Mouse (Mus musculus): ENCODE measurements around the gene Nhlrc3. TPM values are rescaled to one million over a fixed set of nuclear protein-coding genes. Genes with fewer than 3 reads are reported as not detected.

Nhlrc3 gene
- polyA plus RNA-seq, 1 experiment from 2014 or later, result 10.5 TPM

DNA sequence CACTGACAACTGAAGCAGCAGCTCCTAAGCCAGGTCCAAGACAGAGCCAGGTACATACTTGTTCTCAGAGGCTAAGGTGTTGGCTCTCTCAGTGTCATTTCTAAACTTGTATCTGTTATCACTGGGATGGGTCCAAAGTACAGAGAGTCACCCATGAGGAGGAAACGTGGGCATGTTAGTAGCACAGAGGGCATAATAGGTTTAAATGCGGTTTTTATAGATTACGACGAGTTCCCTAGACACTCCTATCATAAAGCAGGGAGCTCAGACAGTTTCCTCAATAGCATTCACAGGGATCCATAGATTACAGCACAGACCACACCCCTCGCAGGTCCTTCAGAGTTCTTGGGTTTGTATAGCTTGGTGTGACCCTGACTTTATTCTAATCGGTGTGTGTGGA, 9.1 kb downstream of the Nhlrc3 start:
- WGBS, result 92% methylated on average over 6 of the region's 6 CpGs
- ATAC-seq (replicated peaks; ENCODE audit: insufficient number of reproducible peaks, low FRiP score, low TSS enrichment, low read depth) (no peak), DNase-seq (ENCODE audit: low spot score) (no peak)
- Histone ChIP-seq H3K4me3 (ENCODE audit: low read depth, low read length) (no peak overlapping the region), H3K9ac (replicated peaks; ENCODE audit: low read length) (no peak overlapping the region), H3K9me3 (replicated peaks; ENCODE audit: control insufficient read depth, low read length) (no peaks in the 10 kb centered on the region), H3K4me1 (ENCODE audit: control insufficient read depth, insufficient read depth, low read length) (no peaks in the 10 kb centered on the region), H3K27me3 (ENCODE audit: control insufficient read depth, insufficient read depth, low read length) (no peaks in the 10 kb centered on the region), H3K27ac (replicated peaks; ENCODE audit: low read depth, low read length) (no peak overlapping the region), H3K36me3 (replicated peaks; ENCODE audit: control insufficient read depth, insufficient read depth, low read depth, low read length) (peaks cover 9% of the 10 kb centered on the region), H3K4me2 (ENCODE audit: low read depth, low read length) (no peak overlapping the region)

DNA sequence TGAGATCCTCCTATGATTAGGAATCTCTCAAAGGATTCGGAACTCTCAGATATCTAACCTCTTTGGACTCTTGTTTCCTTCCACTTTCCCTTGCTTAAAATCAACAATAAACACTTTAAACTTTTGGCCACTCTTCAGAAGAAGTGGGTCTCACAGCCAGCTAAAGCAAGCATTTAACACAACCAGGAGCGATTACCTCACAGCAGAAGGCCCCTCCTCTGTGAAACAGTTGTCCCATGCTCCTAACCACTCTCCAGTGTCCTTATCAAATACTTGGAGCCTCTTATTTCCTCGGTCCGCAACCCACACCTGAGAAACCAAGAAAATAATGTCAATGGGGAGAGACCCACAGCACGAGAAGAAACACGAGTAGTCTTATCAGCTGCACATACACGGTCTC, 9.8 kb downstream of the Nhlrc3 start:
- no peaks in the 10 kb centered on the region for H3K9me3 ChIP-seq (replicated peaks; ENCODE audit: control insufficient read depth, low read length)
- no peak overlapping the region for H3K4me3 ChIP-seq (ENCODE audit: low read depth, low read length)
- no peak overlapping the region for H3K4me2 ChIP-seq (ENCODE audit: low read depth, low read length)
- no peaks in the 10 kb centered on the region for H3K4me1 ChIP-seq (ENCODE audit: control insufficient read depth, insufficient read depth, low read length)
- DNase-seq (ENCODE audit: low spot score) (no peak), ATAC-seq (replicated peaks; ENCODE audit: insufficient number of reproducible peaks, low FRiP score, low TSS enrichment, low read depth) (no peak)
- peaks cover 9% of the 10 kb centered on the region for H3K36me3 ChIP-seq (replicated peaks; ENCODE audit: control insufficient read depth, insufficient read depth, low read depth, low read length)
- no peak overlapping the region for H3K27ac ChIP-seq (replicated peaks; ENCODE audit: low read depth, low read length)
- no peaks in the 10 kb centered on the region for H3K27me3 ChIP-seq (ENCODE audit: control insufficient read depth, insufficient read depth, low read length)
- 93% methylated on average over 7 of the region's 7 CpGs for WGBS
- H3K9ac ChIP-seq (replicated peaks; ENCODE audit: low read length), result no peak overlapping the region

GRCm38 (mm10) chr3:53452351-53452750, 10.8 kb downstream of the Nhlrc3 start:
- 90% methylated on average over 10 of the region's 10 CpGs for whole genome bisulfite sequencing

GRCm38 (mm10) chr3:53450666-53451065, 12.5 kb downstream of the Nhlrc3 start:
- no peaks in the 10 kb centered on the region for H3K4me1 ChIP-seq (ENCODE audit: control insufficient read depth, insufficient read depth, low read length)
- DNase-seq (ENCODE audit: low spot score) (no peak), ATAC-seq (replicated peaks; ENCODE audit: insufficient number of reproducible peaks, low FRiP score, low TSS enrichment, low read depth) (no peak)
- no peaks in the 10 kb centered on the region for H3K27me3 ChIP-seq (ENCODE audit: control insufficient read depth, insufficient read depth, low read length)
- H3K9ac ChIP-seq (replicated peaks; ENCODE audit: low read length), result no peak overlapping the region
- 92% methylated on average over 11 of the region's 11 CpGs for WGBS
- H3K4me3 ChIP-seq (ENCODE audit: low read depth, low read length), result no peak overlapping the region
- H3K4me2 ChIP-seq (ENCODE audit: low read depth, low read length), result no peak overlapping the region
- H3K36me3 ChIP-seq (replicated peaks; ENCODE audit: control insufficient read depth, insufficient read depth, low read depth, low read length), result peaks cover 4% of the 10 kb centered on the region; the same call in 1 of the 2 replicates
- no peak overlapping the region for H3K27ac ChIP-seq (replicated peaks; ENCODE audit: low read depth, low read length)
- H3K9me3 ChIP-seq (replicated peaks; ENCODE audit: control insufficient read depth, low read length), result no peaks in the 10 kb centered on the region

More at GRCm38 (mm10) chr3:53452351-53452750, 10.8 kb downstream of the Nhlrc3 start:
- no peaks in the 10 kb centered on the region for H3K27me3 ChIP-seq (ENCODE audit: control insufficient read depth, insufficient read depth, low read length)
- peaks cover 8% of the 10 kb centered on the region for H3K36me3 ChIP-seq (replicated peaks; ENCODE audit: control insufficient read depth, insufficient read depth, low read depth, low read length)
- no peak overlapping the region for H3K4me2 ChIP-seq (ENCODE audit: low read depth, low read length)
- H3K27ac ChIP-seq (replicated peaks; ENCODE audit: low read depth, low read length), result no peak overlapping the region
- H3K9ac ChIP-seq (replicated peaks; ENCODE audit: low read length), result no peak overlapping the region
- ATAC-seq (replicated peaks; ENCODE audit: insufficient number of reproducible peaks, low FRiP score, low TSS enrichment, low read depth) (no peak), DNase-seq (ENCODE audit: low spot score) (no peak)
- no peaks in the 10 kb centered on the region for H3K9me3 ChIP-seq (replicated peaks; ENCODE audit: control insufficient read depth, low read length)
- H3K4me3 ChIP-seq (ENCODE audit: low read depth, low read length), result no peak overlapping the region
- H3K4me1 ChIP-seq (ENCODE audit: control insufficient read depth, insufficient read depth, low read length), result no peaks in the 10 kb centered on the region

DNA sequence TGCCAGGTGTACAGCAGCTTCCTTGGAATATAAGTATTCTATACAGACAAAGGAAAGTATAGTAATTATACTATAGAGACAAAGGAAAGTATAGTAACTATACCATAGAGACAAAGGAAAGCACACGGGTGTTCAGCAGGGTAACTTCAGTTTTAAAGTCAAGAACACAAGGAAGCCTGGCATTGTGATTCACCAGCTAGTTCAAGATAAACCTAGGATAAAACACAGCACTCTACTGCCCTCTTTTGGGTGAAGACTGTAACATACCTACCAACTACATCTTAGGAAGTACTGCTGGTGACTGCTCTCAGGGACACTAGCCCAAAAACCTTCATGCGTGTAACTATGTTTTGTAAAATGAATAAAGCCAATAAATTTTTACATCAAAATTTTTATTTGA, 14.9 kb downstream of the Nhlrc3 start:
- DNase-seq (ENCODE audit: low spot score) (peak; percentile 92), ATAC-seq (replicated peaks; ENCODE audit: insufficient number of reproducible peaks, low FRiP score, low TSS enrichment, low read depth) (no peak)
- Histone ChIP-seq H3K4me3 (ENCODE audit: low read depth, low read length) (no peak overlapping the region), H3K36me3 (replicated peaks; ENCODE audit: control insufficient read depth, insufficient read depth, low read depth, low read length) (no peaks in the 10 kb centered on the region), H3K4me1 (ENCODE audit: control insufficient read depth, insufficient read depth, low read length) (no peaks in the 10 kb centered on the region), H3K27me3 (ENCODE audit: control insufficient read depth, insufficient read depth, low read length) (no peaks in the 10 kb centered on the region), H3K9ac (replicated peaks; ENCODE audit: low read length) (no peak overlapping the region), H3K27ac (replicated peaks; ENCODE audit: low read depth, low read length) (no peak overlapping the region), H3K4me2 (ENCODE audit: low read depth, low read length) (no peak overlapping the region), H3K9me3 (replicated peaks; ENCODE audit: control insufficient read depth, low read length) (no peaks in the 10 kb centered on the region)
- WGBS, result 32% methylated on average over 2 of the region's 2 CpGs

GRCm38 (mm10) chr3:53446801-53447200, 16.3 kb downstream of the Nhlrc3 start:
- Histone ChIP-seq H3K9me3 (replicated peaks; ENCODE audit: control insufficient read depth, low read length) (no peaks in the 10 kb centered on the region), H3K4me1 (ENCODE audit: control insufficient read depth, insufficient read depth, low read length) (no peaks in the 10 kb centered on the region), H3K36me3 (replicated peaks; ENCODE audit: control insufficient read depth, insufficient read depth, low read depth, low read length) (no peaks in the 10 kb centered on the region), H3K4me2 (ENCODE audit: low read depth, low read length) (no peak overlapping the region), H3K4me3 (ENCODE audit: low read depth, low read length) (no peak overlapping the region), H3K27me3 (ENCODE audit: control insufficient read depth, insufficient read depth, low read length) (no peaks in the 10 kb centered on the region), H3K9ac (replicated peaks; ENCODE audit: low read length) (no peak overlapping the region), H3K27ac (replicated peaks; ENCODE audit: low read depth, low read length) (no peak overlapping the region)
- DNase-seq (ENCODE audit: low spot score), result no peak
- ATAC-seq (replicated peaks; ENCODE audit: insufficient number of reproducible peaks, low FRiP score, low TSS enrichment, low read depth), result no peak
- 83% methylated on average over 3 of the region's 3 CpGs for WGBS

DNA sequence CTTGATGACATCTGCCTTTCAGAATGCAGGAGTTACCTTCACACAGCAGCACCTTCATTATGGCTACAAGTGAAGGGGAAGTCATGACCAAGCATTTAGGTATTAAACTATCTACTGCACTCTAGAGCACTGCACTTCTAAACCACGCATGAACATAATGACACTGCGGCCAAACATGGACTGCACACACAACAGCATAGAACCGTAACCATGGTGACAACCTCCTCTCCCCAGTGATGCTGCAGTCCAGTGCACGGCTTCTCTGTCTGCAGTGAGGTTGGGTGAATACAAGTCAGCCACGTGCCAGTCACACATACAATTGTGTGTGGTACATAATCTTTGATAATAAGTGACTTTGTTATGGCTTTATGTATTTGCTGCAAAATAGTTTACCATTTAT, 17.6 kb downstream of the Nhlrc3 start:
- no peak overlapping the region for H3K27ac ChIP-seq (replicated peaks; ENCODE audit: low read depth, low read length)
- no peak for DNase-seq (ENCODE audit: low spot score)
- no peaks in the 10 kb centered on the region for H3K9me3 ChIP-seq (replicated peaks; ENCODE audit: control insufficient read depth, low read length)
- no peak for ATAC-seq (replicated peaks; ENCODE audit: insufficient number of reproducible peaks, low FRiP score, low TSS enrichment, low read depth)
- H3K4me3 ChIP-seq (ENCODE audit: low read depth, low read length), result no peak overlapping the region
- no peaks in the 10 kb centered on the region for H3K4me1 ChIP-seq (ENCODE audit: control insufficient read depth, insufficient read depth, low read length)
- H3K9ac ChIP-seq (replicated peaks; ENCODE audit: low read length), result no peak overlapping the region
- H3K27me3 ChIP-seq (ENCODE audit: control insufficient read depth, insufficient read depth, low read length), result no peaks in the 10 kb centered on the region
- 91% methylated on average over 5 of the region's 5 CpGs for WGBS
- no peak overlapping the region for H3K4me2 ChIP-seq (ENCODE audit: low read depth, low read length)
- no peaks in the 10 kb centered on the region for H3K36me3 ChIP-seq (replicated peaks; ENCODE audit: control insufficient read depth, insufficient read depth, low read depth, low read length)

GRCm38 (mm10) chr3:53436550-53436949, 26.6 kb downstream of the Nhlrc3 start:
- no peaks in the 10 kb centered on the region for H3K4me1 ChIP-seq (ENCODE audit: control insufficient read depth, insufficient read depth, low read length)
- H3K4me3 ChIP-seq (ENCODE audit: low read depth, low read length), result no peak overlapping the region
- H3K9me3 ChIP-seq (replicated peaks; ENCODE audit: control insufficient read depth, low read length), result no peaks in the 10 kb centered on the region
- ATAC-seq (replicated peaks; ENCODE audit: insufficient number of reproducible peaks, low FRiP score, low TSS enrichment, low read depth), result no peak
- no peak overlapping the region for H3K4me2 ChIP-seq (ENCODE audit: low read depth, low read length)
- H3K9ac ChIP-seq (replicated peaks; ENCODE audit: low read length), result no peak overlapping the region
- WGBS, result 72% methylated on average over 5 of the region's 5 CpGs
- H3K36me3 ChIP-seq (replicated peaks; ENCODE audit: control insufficient read depth, insufficient read depth, low read depth, low read length), result no peaks in the 10 kb centered on the region
- no peak for DNase-seq (ENCODE audit: low spot score)
- no peak overlapping the region for H3K27ac ChIP-seq (replicated peaks; ENCODE audit: low read depth, low read length)
- H3K27me3 ChIP-seq (ENCODE audit: control insufficient read depth, insufficient read depth, low read length), result no peaks in the 10 kb centered on the region

Data from embryonic facial prominence, embryonic 11.5 days (tissue).